Mouse (Mus musculus) adrenal gland, postnatal 10 days (tissue): ENCODE results near the gene Il20rb. TPM values are rescaled to one million over a fixed set of nuclear protein-coding genes. Genes with fewer than 3 reads are reported as not detected.

Experiments
- DNase-seq: peaks from one replicate; pipeline ENCODE4 v3.0.0; 2021; ENCODE audit warnings: mixed read lengths
- total RNA-seq, 2 experiments: library from RNA; stranded (reverse); gene quantifications; 2 replicates each; pipeline ENCODE4 v1.2.3; 2021

The Il20rb gene
- total RNA-seq, 2 experiments from 2014 or later: 1.5 to 2.9 TPM

DNA sequence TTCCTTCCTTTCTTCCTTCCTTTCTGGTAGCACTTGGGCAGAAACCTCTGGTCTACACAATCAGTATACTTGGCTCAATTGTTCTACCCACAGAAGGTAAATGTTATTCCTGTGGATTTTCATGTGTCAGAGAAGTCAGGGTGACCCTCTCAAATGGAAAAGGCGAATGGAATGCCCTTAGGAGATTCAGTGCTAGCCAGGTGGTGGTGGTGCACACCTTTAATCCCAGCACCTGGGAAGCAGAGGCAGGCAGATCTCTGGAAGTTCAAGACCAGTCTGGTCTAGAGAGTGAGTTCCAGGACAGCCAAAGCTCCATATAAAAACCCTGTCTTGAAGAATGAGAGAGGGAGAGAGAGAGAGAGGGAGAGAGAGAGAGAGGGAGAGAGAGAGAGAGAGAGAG is 16.4 kb downstream of the Il20rb start:
- no peak for DNase-seq

DNA sequence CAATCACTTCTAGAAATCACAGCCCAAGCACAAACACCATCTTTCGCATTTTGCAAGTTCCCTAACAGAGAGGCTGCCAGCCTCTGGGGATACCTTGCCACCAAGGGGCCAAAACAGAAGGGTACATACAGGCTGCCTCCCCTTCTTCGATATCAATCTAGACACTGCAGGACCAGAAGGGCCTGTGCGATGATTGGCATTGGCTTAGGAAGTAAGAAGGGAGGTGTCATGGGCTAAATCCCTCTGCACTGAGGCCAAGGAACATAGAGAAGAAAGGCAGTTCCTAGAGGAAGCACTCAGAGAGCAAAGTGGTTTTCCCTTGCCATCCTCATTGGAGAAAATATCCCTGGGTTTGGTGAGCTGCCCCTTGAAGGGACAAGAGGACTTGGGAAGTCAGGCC is 16.9 kb downstream of the Il20rb start:
- DNase-seq: no peak

DNA sequence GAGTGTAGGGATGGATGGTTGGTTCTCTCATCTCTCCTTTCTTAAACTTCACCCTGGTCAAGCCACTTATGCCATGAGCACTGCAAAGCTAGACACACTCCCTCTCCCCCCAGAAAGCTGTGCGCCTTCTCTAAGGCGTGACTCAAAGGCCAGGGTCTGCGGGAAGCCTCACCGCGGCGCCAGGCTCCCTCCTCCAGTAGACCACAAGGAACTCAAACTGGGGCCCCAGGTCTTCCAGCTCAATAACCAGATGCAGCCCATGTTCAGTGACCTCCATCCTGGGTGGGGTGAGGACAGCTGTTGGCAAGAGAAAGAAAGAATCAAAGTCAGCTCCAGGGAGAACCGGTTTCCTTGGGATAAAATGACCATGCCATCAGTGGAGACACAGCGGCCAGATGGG is 18.4 kb downstream of the Il20rb start:
- DNase-seq: no peak

DNA sequence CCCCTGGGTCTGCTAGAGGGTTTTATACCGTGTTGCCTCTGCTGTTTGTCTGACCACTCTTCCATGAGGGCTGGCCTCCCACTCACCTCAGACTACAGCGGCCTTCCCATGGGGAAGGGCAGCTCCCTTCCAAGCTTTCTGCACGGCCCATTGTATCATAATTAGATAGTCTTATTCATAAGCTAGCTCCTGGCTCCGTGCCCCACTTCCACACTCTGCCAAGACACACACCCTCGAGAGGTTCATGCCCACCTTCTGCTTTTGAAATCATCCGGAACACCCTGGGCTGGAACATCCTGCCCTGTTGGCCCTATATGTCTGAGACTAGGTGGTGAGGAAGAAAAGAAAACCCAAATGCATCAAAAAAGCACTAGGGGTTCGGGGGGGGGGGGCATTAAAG is 18.9 kb downstream of the Il20rb start:
- peak; percentile 43 for DNase-seq

DNA sequence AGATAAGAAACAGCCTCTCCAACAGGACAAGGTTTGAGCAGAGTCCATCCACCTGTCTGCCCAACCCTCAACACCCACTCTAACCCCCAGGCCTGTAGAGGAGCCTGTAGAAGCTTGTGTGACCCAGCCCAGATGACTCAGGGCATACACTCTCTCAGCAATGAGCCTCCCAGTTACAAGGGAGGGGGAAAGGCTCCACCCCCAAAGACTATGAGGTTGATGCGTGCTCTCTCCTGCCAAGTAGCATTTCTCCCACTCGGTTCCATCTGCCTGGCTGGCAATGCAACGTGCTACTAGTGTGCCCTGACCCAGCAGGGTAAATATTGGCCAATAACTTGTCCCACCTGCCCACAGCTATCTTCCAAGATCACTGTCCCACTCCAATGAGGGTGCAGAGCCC is 19.8 kb downstream of the Il20rb start:
- no peak for DNase-seq

DNA sequence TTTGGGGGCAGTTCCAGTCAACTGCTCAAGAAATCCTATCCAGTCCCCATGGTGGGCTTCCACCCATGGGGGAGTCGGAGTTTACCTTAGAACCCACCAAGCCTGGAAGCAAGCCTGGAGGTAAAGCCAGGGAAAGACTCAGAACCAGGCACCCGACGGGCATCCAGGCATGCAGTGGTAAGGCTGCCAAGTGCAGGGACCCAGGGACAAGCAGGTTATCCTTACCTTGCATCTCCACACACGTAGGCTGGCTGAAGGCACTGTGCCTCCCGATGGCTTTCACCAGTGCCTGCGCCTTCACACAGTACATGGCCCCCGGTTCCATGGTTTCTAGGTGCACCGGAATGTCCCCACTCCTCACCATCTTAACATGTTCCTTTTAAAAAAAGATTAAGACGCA is 20.6 kb downstream of the Il20rb start:
- no peak for DNase-seq

DNA sequence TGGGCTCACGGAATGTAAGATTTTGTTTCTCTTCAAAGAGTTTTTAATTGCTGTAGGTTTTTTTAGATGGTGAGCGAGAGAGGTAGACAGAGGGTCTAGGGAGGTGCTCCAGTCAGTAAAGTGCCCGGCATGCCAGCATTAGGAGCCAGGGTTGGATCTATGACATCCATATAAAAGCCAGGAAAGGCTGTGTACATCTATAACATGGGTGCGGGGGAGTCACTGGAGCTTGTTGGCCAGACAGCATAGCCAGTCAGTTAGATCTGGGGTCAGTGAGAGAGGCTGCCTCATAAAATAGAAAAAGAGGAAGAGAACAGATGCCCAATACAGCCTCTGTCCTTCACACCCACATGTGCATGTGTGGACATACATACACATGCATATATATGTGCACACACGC is 21.2 kb downstream of the Il20rb start:
- no peak for DNase-seq

DNA sequence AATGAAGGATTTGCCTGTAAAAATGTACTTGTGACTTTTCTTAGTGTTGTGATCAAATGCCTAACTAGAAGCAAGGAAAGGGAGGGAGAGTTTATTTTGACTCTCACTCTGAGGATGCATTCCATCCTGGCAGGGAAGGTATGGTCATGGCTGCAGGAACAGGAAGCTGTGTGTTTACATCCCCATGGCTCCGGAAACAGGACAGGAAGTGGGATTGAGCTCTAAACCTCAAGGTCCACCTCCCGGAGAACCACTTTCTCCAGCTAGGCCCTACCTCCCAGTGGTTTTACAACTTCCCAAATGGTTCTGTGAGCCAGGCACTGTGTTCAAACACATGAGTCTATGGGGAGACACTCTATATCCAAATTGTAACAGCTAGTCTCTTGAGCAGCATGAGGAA is 22.8 kb downstream of the Il20rb start:
- DNase-seq: no peak

DNA sequence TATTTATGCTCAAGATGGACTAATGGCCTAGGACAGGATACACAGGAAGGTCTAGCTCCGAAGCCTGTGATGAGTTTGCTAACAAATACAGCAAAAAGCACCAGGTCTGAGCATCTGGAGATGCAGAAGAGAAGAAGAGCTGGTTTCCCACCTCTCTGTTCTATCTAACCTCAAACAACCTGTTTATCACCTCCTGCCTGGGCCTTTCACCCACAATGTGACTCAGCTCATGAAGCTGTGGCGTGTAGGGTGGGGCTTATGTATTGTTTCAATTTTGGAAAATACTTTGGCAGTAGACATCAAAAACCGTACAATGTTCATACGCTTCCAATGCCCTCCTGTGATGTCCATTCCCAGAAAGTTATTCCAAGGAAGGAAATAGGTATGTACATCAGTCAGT is 24.5 kb downstream of the Il20rb start:
- no peak for DNase-seq

DNA sequence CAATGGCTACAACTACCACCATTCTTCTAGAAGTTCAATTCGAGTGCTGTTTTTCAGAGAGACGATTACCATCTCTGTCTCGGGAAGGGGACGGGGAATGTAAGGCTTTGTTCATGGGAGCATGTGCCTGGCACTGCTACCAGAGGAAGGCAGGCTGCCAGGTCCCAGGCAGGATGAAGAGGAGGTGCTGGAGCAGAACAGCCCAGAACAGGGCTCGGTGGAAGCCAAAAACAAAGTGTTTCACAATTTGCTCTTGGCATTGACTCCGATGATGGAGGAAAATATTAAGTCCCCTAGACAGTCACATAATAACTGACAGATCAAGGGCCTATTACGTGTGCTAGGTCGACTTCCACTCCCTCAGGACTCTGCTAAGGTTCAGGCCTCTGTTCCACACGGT is 24.9 kb downstream of the Il20rb start:
- DNase-seq: peak; percentile 74

DNA sequence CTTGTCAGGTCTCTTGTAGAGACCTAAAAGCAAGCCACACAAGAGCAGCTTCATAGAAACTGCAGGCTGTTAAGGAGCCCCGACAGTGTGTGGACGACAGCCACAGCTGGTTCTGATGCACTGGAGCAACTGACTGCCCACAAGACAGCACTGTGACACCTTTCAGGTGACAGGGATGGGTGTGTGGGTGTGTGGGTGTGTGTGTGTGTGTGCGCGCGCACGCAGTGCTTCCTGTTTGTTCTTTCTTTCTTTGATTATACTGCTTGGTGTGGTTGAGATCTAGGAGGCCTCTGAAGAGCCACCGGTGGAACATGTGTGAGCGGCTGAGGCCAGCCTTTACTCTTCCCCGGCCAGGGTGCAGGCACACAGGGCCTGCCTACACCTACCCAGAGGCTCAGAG is 26.4 kb downstream of the Il20rb start:
- no peak for DNase-seq

DNA sequence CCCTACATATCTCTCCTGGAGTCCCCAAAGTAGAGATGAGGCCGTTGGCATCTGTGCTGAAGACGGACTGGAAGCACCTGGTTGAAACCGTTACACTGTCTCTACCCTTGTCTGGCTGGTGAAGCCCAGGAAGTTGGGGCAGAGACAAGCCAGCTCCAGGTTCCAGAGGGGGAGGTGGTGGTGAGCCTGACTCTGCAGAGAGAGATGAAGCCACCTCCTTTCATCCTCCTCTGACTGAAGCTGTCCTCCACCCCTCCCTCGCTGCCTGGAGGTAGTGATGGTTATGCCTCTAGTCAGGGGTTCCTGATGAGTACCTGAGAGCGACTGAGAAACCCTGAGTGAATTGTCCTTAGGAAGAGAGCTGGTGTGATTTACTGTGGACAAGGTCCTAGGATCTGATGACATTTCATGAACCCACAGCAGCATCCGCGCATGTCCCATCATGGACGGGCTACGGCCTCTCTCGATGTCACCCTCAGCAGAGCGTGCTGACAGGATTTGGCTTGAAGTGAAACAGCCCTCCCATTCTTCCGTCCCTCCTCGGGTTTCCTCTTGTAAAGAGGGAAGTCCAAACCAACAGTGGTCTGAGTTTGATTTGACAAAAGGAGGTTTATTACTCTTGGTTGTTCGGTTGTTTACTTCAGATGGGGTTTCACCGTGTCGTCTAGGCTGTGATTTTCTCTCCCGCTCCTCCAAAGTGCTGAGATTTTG is 28.5 kb downstream of the Il20rb start:
- no peak for DNase-seq

DNA sequence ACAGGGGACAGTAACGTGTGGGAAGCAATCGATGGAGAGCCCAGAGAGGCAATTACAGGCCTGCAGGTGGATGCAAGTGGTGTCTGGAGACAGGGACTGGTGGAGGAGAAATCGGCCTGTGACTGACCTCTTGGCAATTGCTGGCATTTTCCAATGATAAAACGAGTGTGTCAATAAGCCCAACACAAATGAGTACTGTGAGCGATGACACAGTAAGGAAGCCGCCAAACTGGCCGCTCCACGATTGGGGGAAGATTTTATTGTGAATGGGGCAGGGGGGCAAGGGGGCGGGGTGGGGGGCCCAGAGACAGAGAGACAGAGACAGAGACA is 32.0 kb downstream of the Il20rb start:
- no peak for DNase-seq

DNA sequence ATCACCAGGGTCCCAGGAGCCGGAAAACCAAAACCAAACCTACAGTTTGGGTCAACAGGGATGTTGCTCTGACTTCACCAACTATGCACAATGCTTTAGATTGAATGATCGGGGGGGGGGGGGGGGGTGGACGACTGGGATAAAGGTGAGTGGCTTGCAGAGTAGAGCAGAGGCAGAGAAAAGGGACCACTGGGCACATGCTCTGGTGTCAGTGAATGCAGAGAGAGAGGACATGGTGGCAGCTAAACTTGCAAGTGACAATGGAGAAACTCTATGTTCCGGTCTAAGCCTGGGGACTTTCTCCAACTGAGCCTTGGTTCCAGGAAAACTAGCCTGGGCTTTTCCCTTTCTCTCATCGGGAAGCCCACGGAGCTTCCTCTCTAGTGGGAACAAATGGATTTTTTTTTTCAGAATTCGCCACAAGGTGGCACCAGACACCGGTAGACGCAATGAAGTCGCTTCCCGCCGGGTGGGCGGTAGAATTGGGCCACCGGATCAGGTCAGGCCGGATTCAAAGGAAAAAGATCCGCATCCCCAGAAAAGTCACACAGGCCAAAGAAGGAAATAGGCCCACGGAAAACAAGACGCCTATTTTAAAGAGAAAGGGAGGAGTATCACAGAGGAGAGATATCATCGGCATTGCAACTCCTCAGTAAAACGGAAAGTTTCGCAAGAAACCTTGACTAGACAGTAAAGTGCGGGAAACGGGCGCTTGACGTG is 32.5 kb downstream of the Il20rb start:
- peak; percentile 87 for DNase-seq

DNA sequence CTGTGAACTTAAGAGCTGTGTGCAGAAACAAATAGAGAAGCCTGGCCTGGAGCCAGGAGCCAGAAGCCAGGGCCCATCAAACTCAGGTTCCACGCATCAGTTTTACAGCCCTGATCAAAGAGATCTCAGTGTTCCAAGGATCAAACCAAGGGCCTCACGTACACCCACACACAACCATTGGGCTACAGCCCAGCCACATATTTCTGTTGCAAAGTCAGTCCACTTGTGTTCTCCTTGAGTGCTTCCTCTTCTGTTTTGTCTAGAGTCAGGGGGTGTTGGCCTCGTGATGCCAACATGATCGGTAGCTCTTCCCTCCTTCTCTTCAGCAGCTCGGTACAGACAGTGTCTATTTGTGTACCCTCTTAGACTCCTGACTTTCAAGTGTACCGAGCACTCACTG is 34.2 kb downstream of the Il20rb start:
- no peak for DNase-seq

DNA sequence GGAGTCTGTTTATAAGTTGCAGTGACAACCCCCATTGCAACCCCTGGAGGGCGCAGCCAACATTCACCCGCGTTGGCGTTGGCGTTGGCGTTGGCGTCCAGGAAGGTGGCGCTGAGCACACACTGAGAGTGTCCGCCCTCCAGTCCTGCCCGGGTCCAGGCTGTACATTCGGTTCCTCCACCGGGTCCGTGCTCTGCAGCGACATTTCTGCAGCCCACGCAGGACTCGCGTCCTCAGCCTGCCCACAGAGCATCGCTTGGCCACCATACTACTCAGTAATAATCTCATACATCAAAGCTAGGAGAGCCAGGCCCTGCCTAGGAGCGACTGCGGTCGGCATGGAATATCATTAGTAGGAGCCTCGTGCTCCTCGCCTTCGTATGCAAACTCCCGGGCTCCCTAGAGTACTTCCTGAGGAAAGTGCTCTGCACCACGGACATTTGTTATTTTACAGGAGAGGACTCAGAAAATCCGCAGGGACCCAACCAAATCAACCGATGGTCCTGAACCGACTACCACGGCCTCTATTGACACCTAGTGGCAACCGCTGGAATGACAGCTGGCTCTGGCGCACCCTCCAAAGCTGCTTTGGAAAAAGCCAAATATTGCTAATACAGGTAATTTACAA is 40.4 kb downstream of the Il20rb start:
- DNase-seq: peak; percentile 90

DNA sequence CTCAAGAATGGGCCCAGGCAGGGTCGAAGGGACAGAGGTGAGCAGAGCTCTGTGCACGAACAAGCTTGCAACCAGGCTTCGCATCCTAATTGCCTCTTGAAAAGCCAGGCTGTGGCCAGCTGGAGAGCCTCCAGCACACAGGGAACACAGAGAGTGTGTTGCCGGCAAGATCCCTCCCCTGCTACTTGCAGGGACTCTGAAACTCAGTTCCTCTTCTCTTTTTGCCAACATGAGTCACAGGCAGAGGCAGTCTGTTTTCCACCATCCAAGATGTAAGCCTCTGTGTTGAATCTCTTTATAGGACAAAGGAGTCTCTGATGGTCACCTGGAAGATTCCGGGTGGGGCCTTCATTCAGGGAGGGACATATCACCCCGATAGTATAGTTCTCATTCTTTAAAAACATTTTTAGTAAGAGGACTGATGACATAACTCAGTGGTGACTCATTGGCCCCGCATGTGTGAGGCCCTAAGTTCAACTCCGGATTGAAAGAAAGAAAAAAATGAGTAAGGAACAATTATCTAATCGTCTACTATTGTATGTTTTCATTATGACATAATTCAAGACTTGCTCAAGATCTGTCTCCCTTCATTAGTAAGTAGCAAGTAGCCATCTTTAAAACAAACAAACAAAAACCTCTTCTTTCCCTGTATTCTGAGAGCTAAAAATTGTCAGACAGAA is 46.3 kb downstream of the Il20rb start:
- DNase-seq: peak; percentile 66

DNA sequence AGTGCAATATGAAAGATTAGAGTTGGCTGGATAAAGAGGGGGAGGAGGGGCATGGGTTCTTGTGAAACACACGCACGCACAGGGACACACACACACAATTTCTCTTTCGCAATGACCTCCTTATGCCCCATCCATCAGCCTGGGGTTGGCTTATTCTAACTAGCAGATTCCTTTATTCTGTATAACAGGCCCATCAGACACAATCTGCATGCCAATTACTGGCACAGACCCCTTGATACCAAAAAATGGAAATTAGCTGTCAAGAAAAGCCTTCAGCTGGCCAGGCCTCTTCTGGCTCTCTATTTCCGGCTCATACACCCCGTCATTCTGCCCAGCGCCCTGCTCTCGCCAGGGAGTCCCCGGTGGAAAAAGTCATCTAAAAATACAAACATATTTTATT is 47.1 kb downstream of the Il20rb start:
- DNase-seq: peak; percentile 38

DNA sequence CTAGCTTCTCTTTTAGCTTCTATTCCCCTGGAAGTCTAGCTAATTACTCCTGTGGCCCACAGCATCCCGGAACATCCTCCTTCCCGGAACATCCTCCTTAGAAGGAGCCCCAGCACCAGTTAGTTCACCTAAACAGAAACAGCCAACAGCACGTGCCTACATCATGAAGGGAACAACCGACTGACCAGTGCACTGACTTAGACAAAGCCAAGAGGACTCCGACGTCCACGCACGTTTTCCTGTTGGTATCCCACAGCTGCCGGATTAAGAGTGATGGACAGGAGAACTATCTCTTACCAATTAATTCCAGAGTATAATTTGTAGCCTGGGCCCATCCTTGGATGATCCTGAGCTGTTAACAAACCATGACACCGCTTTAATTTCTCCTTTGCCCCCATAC is 47.6 kb downstream of the Il20rb start:
- no peak for DNase-seq

DNA sequence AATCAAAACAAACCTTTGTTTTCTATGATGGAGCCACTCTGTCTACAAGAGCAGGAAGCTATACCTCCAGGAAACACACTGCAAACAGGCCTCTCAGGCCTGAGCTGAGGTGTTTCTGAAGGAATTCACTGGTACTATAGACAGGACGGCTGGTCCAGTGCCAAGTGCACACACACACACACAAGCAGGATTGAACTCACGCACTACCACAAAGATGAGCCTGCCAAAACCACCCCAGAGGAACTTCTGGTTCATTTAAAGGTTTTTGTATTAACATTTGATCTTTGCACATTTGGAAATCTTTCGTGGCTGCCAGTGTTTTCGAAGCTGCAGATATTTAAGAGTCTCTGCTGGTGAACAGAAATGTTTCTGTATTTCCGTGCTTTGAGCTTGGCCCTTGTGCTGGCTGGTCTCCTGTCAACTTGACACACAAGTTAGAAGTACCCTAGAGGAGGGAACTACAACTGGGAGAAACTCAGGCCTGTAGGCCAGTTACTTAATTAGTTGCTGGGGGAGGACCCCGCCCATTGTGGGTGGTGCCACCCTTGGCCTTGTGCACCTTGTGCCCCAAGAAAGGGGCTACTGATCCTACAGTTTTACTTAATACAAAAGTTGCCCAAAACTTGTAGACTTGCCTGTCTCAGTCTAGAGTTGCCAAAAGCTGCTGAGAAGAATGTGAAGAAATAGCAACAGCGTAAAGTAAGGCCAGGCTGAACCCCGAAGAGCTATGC is 49.6 kb downstream of the Il20rb start:
- no peak for DNase-seq

DNA sequence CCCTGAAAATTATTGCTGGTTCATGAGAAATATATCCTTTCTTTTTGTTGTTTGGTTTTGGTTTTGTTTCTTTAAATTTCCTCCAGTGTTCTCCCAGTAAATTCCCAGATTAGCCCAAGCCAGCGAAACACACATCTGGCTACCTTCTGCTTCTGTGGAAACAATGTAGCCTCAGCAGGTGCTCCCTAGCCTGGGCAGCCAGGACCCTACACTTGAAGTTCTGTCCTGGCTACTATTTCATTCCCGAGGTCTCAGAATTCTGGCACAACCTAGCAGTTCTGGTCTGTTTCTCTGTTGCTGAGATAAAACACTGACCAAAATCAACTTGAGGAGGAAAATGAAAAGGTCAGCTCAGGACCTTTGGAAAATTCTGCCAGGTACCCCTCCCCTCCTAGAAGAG is 55.2 kb downstream of the Il20rb start:
- no peak for DNase-seq

DNA sequence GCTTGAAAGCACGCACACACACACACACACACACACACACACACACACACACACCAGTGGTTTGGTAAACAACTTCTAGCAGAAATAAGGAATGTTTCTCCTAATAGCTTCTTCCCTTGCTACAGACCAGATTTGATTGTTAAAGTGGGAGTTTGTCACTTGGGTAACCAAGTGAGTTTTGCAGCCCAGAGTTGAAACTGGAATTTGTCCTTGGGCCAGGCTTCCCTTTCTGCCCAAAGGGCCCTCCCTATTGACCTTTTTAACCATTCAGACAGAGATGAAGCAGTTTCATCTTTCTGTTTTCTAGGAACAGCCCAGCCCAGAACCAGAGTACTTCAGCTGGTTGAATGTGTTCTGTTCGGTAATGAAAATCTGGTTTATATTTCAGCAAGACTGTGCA is 55.7 kb downstream of the Il20rb start:
- DNase-seq: no peak

DNA sequence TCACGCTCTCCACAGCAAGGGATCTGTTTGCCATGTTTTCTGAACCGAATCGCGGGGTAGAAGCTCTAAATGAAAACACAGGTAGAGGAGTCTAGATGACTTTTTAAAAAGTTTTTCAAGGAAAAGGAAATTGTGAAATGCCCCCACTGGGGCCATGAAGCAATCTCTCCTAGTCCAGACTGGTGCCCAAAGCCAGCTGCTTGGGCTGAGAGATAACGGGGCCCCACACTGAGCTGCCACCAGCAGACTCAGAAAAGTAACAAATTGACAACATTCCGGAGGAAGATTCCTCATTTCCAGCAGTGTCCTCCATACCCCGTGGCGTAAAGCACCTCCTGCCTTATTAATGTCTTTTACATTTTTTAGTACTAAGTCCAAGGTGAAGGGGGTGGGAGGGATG is 66.9 kb downstream of the Il20rb start:
- DNase-seq: peak; percentile 45
